Mouse (Mus musculus): ENCODE results near the gene Cdk14.

Cdk14 gene

GRCm38 (mm10) chr5:4853503-4853902, 566.6 kb downstream of the Cdk14 start:
- no peak for DNase-seq (ENCODE audit: low spot score in 2 of 2)

- DNase-seq (ENCODE audit: low spot score in 2 of 2): no peak
These were observed 567.3 kb downstream of the Cdk14 start for GRCm38 (mm10) chr5:4852711-4853320.

- DNase-seq (ENCODE audit: low spot score in 2 of 2): no peak
These were observed 568.0 kb downstream of the Cdk14 start for GRCm38 (mm10) chr5:4851934-4852710.

GRCm38 (mm10) chr5:4851245-4851933, 568.7 kb downstream of the Cdk14 start:
- DNase-seq (ENCODE audit: low spot score in 2 of 2): no peak

DNA sequence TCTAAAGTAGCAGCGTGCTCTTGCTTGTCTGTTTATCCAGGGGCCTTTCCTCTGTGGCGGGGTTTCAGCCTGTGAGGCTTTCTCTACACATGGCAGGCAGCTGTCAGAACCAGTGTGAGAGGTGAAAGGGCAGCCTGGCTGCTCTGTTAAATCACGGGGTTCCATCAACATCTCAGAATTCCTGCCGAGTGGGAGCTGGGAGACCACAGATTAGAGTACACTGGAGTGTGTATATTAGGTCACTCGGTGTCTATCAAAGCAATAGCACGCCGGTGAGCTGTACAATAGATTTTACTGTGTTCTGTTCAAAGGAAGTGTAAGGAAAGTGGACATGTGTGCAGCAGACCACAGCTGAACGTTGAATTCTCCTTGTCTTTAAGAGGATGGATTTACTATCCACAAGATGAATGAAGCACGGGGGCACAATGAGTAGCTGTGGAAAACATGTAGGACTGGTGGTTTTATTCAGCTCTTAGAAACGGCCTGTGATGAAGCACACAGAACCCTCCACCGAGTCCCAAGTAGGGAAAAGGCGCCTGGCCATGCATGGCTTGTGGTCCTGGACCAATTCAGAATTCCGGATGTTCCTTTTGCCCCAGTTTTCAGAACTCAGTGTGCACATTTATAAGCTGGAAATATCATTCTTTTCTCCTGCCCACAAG, 585.2 kb downstream of the Cdk14 start:
- DNase-seq (ENCODE audit: low spot score in 2 of 2): no peak

GRCm38 (mm10) chr5:4833940-4834339, 586.2 kb downstream of the Cdk14 start:
- no peak for DNase-seq (ENCODE audit: low spot score in 2 of 2)

DNA sequence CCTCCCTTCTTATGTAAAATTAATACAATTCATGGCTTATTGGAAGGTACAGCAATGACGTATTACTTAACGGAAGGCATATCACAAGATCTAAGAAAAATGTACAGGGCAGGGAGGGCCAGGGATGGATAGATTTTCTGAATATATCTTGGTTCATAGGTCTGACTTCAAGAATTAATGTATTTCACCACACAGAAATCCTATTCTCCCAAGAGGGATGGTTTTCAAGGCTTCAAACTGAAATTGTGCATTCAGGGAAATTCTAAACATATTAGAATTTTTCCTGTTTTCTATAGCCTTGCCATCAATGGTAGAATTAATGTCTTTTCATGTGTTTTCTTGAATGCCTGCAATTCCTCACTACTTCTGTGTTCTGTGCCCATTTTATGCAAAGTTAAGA, 593.2 kb downstream of the Cdk14 start:
- DNase-seq (ENCODE audit: low spot score in 2 of 2): no peak

DNA sequence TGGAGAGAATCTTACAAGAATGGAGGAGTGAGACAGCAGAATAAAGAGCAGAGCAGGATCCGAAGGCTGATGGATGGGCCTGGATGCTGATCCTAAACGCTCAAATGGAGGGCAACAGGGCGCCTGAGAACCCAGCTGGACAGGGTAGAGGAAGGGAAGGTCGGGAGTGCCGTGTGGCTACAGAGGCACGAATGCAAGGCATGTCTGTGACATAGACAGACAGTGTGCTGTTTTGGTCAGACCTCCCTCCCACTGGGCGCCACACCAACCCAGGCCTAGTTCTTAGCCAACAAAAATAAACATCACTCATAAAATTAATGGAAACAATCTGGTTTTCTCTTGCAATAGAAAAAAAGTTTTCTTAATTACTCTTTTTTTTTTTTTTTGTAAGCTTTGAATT, 594.2 kb downstream of the Cdk14 start:
- no peak for DNase-seq (ENCODE audit: low spot score in 2 of 2)

GRCm38 (mm10) chr5:4825076-4825475, 595.0 kb downstream of the Cdk14 start:
- no peak for DNase-seq (ENCODE audit: low spot score in 2 of 2)

- no peak for DNase-seq (ENCODE audit: low spot score in 2 of 2)
These were observed 595.9 kb downstream of the Cdk14 start for GRCm38 (mm10) chr5:4824171-4824570.

- no peak for DNase-seq (ENCODE audit: low spot score in 2 of 2)
These were observed 598.1 kb downstream of the Cdk14 start for GRCm38 (mm10) chr5:4822041-4822440.

DNA sequence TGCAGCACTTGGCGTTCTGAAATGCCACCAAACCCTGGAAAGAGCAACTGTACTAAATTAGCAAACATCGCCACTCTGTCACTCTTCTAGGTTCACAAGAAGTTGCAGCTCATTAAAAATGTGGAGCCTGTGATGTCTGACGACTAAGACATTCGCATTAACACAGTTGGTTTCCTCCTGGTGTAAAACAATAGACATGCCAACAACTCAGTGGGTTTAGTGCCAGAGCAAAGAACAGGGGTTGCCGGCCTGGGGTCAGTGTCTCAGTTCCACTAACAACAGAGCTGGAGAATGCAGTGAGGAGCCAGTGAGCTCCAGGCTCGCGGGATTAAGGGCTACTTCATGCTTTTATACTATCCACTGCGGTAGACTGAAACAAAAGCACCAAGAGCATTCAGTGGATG, 598.7 kb downstream of the Cdk14 start:
- no peak for DNase-seq (ENCODE audit: low spot score in 2 of 2)

DNA sequence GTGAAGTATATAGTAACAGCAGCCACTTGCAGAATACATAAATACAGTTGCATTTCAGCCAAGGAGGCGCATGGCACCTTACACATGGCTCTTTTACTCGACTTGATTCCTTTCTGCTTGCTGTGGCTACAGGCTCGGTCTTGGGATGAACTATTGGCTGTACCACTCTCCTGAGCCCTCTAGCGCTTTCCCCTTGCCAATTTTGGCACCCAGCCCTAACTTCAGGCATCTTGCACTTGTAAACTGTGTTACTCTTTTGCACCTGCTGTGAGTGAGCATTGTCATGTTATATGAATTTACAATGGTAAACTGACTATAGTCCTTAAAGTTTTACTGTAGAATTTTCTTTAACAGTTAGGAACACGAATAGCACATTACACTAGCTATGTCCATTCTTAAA, 603.1 kb downstream of the Cdk14 start:
- DNase-seq (ENCODE audit: low spot score in 2 of 2): no peak

- DNase-seq (ENCODE audit: low spot score in 2 of 2): no peak
These were observed 605.5 kb downstream of the Cdk14 start for GRCm38 (mm10) chr5:4814465-4815204.

DNA sequence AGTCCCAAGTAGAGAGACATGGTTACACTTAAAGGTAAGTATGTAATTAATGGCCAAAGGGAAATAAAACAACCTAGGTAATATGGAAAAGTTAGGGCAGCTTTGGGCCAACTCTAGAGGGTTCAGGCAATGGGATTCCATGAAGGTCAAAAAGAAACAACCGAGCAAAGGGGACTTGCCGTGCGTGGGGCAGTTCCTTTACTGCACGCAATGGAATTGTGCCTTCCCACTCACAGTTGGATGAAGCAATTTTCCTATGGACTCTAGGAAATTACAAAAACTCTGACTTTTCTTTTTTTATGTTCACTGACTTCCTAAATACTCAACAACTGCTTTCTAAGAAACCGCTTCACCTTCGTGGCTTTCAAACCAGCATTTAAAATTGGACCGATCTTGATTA, 606.8 kb downstream of the Cdk14 start:
- DNase-seq (ENCODE audit: low spot score in 2 of 2): no peak

- DNase-seq (ENCODE audit: low spot score in 2 of 2): no peak
These were observed 607.9 kb downstream of the Cdk14 start for GRCm38 (mm10) chr5:4812036-4812729.

- DNase-seq (ENCODE audit: low spot score in 2 of 2): no peak
These were observed 614.9 kb downstream of the Cdk14 start for GRCm38 (mm10) chr5:4805228-4805627.

GRCm38 (mm10) chr5:4803708-4804107, 616.4 kb downstream of the Cdk14 start:
- DNase-seq (ENCODE audit: low spot score in 2 of 2): no peak

DNA sequence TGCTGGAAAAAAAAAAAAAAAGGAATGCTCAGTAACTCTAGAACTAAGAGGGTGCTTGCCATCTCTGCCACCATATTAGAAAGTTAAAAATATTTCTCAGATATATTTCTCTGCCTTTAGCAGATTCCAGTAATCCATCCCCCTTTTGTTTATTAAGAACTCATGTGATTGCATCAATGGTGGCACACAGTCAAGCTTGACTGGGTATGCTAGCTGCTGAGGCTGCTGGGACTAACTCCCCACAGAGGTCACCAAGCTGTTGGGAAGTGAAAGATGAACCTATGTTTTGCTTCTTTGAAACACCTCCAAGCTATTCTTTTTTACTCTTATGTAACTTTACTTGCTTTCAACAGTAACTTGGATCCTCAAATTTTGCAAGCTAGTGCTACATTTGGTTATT, 618.1 kb downstream of the Cdk14 start:
- no peak for DNase-seq (ENCODE audit: low spot score in 2 of 2)

- DNase-seq (ENCODE audit: low spot score in 2 of 2): no peak
These were observed 618.8 kb downstream of the Cdk14 start for GRCm38 (mm10) chr5:4801096-4801850.

All from spleen, postnatal 14 days (tissue).